Mouse (Mus musculus): ENCODE results near the gene Gpank1.

Gene Gpank1

GRCm38 (mm10) chr17:35121143-35121799, at the start of gene Gpank1:
TSS of gene Gpank1 (plus strand) at chr17:35121455.
- Histone ChIP-seq H3K27me3 (ENCODE audit: insufficient read depth, low read length) (no peaks in the 10 kb centered on the region), H3K36me3 (ENCODE audit: insufficient read depth, low read length) (peaks cover 63% of the 10 kb centered on the region), H3K9me3 (ENCODE audit: low read length) (no peaks in the 10 kb centered on the region), H3K4me3 (replicated peaks; ENCODE audit: low read length) (peak within 1 kb of the TSS; percentile 98), H3K4me1 (replicated peaks; ENCODE audit: low read depth, low read length) (peaks cover 55% of the 10 kb centered on the region)
- TF ChIP-seq POU5F1 (IDR thresholded peaks at IDR 0.05; ENCODE audit: borderline replicate concordance, low read length): no peak
- no peak for TF ChIP-seq CTCF (conservative IDR thresholded peaks at IDR 0.05; ENCODE audit: low read length)
- no peak for TF ChIP-seq NANOG (IDR thresholded peaks at IDR 0.05; ENCODE audit: borderline replicate concordance, low read length)

DNA sequence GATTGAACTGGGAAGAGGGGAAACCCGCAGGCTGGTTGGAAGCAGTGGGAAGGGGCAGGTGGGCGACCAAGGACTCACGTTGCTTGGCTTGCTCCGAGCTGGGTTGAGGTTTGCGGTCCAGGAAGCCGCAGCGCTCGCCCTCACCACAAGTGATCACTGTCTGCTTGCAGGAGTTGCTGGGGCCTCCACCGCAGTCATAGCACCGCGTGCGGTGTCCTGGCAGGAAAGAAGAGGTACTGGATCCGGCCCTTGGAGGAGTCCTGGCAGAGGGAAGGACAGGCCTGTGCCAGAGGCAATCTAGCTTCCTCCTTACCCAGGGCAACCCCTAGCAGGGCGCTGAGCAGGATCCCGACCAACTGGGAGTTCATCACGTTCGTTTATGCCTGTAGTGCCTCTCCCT, 47.2 kb upstream of the Gpank1 start:
- Histone ChIP-seq H3K27me3 (ENCODE audit: insufficient read depth, low read length) (peaks cover 3% of the 10 kb centered on the region; the same call in 1 of the 2 replicates), H3K36me3 (ENCODE audit: insufficient read depth, low read length) (0 out of 2 replicates have a peak, but pooled peaks cover 3% of the 10 kb centered on the region), H3K4me3 (replicated peaks; ENCODE audit: low read length) (peak overlapping the region; percentile 73), H3K9me3 (ENCODE audit: low read length) (no peaks in the 10 kb centered on the region), H3K4me1 (replicated peaks; ENCODE audit: low read depth, low read length) (peaks cover 85% of the 10 kb centered on the region)
- TF ChIP-seq POU5F1 (IDR thresholded peaks at IDR 0.05; ENCODE audit: borderline replicate concordance, low read length): no peak
- no peak for TF ChIP-seq NANOG (IDR thresholded peaks at IDR 0.05; ENCODE audit: borderline replicate concordance, low read length)
- no peak for TF ChIP-seq CTCF (conservative IDR thresholded peaks at IDR 0.05; ENCODE audit: low read length)

DNA sequence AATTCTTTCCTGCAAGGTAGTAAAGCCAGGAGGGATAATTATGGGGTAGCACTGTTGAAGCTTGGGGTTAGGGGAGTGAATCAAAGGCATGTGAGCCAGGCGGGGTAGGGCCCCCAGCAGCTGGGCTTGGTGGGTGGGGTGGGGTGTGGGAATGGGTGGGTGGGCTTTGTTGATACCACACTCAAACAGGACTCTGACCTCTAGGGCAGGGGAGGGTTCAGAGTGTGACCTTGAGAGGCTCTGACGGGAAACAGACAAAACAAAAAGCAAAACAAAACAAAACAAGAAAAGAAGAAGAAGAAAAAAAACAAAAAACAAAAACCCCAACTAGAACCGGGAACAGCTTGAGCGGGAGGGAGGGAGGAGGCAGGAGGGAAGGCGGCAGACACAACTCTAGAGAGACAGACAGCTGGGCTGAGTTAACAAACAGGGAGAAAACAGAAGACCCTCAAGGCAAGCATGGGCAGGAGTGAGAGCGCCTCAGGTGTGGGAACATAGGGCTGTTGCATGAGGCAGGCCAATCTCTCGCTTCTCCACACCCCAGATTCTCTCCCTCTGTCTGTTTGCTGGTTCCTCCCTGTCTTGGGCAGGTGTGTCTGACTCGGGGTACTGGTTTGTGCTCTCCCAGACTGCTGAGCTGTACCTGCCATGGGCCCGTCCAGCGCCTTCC, 44.6 kb upstream of the Gpank1 start, which contains the start of gene Ly6g6e:
TSS of gene Ly6g6e (plus strand) at position 396 of the 670 bp plus-strand sequence.
- Histone ChIP-seq H3K36me3 (ENCODE audit: insufficient read depth, low read length) (0 out of 2 replicates have a peak, but pooled peaks cover 3% of the 10 kb centered on the region), H3K4me3 (replicated peaks; ENCODE audit: low read length) (peak within 1 kb of the TSS; percentile 78), H3K9me3 (ENCODE audit: low read length) (no peaks in the 10 kb centered on the region), H3K4me1 (replicated peaks; ENCODE audit: low read depth, low read length) (peaks cover 84% of the 10 kb centered on the region), H3K27me3 (ENCODE audit: insufficient read depth, low read length) (no peaks in the 10 kb centered on the region)
- no peak for TF ChIP-seq POU5F1 (IDR thresholded peaks at IDR 0.05; ENCODE audit: borderline replicate concordance, low read length)
- no peak for TF ChIP-seq CTCF (conservative IDR thresholded peaks at IDR 0.05; ENCODE audit: low read length)
- TF ChIP-seq NANOG (IDR thresholded peaks at IDR 0.05; ENCODE audit: borderline replicate concordance, low read length): no peak

- no peaks in the 10 kb centered on the region for H3K27me3 ChIP-seq (ENCODE audit: insufficient read depth, low read length)
- H3K9me3 ChIP-seq (ENCODE audit: low read length): no peaks in the 10 kb centered on the region
- peaks cover 79% of the 10 kb centered on the region for H3K4me1 ChIP-seq (replicated peaks; ENCODE audit: low read depth, low read length)
- H3K4me3 ChIP-seq (replicated peaks; ENCODE audit: low read length): peak overlapping the region; percentile 78
- 0 out of 2 replicates have a peak, but pooled peaks cover 3% of the 10 kb centered on the region for H3K36me3 ChIP-seq (ENCODE audit: insufficient read depth, low read length)
- TF ChIP-seq POU5F1 (IDR thresholded peaks at IDR 0.05; ENCODE audit: borderline replicate concordance, low read length) (no peak), NANOG (IDR thresholded peaks at IDR 0.05; ENCODE audit: borderline replicate concordance, low read length) (no peak), CTCF (conservative IDR thresholded peaks at IDR 0.05; ENCODE audit: low read length) (no peak)
Observed at GRCm38 (mm10) chr17:35077285-35077684, 44.0 kb upstream of the Gpank1 start.

GRCm38 (mm10) chr17:35077786-35078233, 43.4 kb upstream of the Gpank1 start, which contains the start of gene Ly6g6d:
TSS of gene Ly6g6d (minus strand) at chr17:35078065.
- Histone ChIP-seq H3K4me1 (replicated peaks; ENCODE audit: low read depth, low read length) (peaks cover 74% of the 10 kb centered on the region), H3K9me3 (ENCODE audit: low read length) (no peaks in the 10 kb centered on the region), H3K36me3 (ENCODE audit: insufficient read depth, low read length) (0 out of 2 replicates have a peak, but pooled peaks cover 3% of the 10 kb centered on the region), H3K27me3 (ENCODE audit: insufficient read depth, low read length) (no peaks in the 10 kb centered on the region; the same call in 1 of the 2 replicates), H3K4me3 (replicated peaks; ENCODE audit: low read length) (peak within 1 kb of the TSS; percentile 78)
- no peak for TF ChIP-seq CTCF (conservative IDR thresholded peaks at IDR 0.05; ENCODE audit: low read length)
- no peak for TF ChIP-seq POU5F1 (IDR thresholded peaks at IDR 0.05; ENCODE audit: borderline replicate concordance, low read length)
- no peak for TF ChIP-seq NANOG (IDR thresholded peaks at IDR 0.05; ENCODE audit: borderline replicate concordance, low read length)

DNA sequence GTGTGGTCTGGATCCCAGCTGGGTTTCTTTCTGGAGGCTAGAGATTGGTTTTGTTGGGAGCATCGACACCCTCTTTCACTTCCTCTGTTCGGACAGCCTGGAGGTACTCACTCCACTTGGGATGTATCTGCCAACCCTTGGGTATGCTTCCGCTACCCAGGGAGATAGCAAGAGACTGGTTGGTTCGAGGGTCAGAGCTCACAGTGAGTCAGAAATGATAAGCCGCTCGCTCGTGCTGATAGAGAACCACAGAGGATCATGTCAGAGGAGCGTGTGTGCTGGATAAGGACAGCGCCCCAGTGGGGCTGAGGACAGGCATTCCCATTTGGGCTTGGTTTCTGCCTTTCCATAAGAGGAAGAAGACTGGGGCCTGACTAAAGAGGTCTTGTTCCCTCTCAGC, 41.5 kb upstream of the Gpank1 start:
- no peak for TF ChIP-seq POU5F1 (IDR thresholded peaks at IDR 0.05; ENCODE audit: borderline replicate concordance, low read length)
- no peak for TF ChIP-seq NANOG (IDR thresholded peaks at IDR 0.05; ENCODE audit: borderline replicate concordance, low read length)
- TF ChIP-seq CTCF (conservative IDR thresholded peaks at IDR 0.05; ENCODE audit: low read length): no peak
- Histone ChIP-seq H3K4me1 (replicated peaks; ENCODE audit: low read depth, low read length) (peaks cover 61% of the 10 kb centered on the region), H3K9me3 (ENCODE audit: low read length) (no peaks in the 10 kb centered on the region), H3K27me3 (ENCODE audit: insufficient read depth, low read length) (peaks cover 2% of the 10 kb centered on the region; the same call in 1 of the 2 replicates), H3K36me3 (ENCODE audit: insufficient read depth, low read length) (0 out of 2 replicates have a peak, but pooled peaks cover 3% of the 10 kb centered on the region), H3K4me3 (replicated peaks; ENCODE audit: low read length) (no peak overlapping the region)

- no peak for TF ChIP-seq NANOG (IDR thresholded peaks at IDR 0.05; ENCODE audit: borderline replicate concordance, low read length)
- no peak for TF ChIP-seq CTCF (conservative IDR thresholded peaks at IDR 0.05; ENCODE audit: low read length)
- no peak for TF ChIP-seq POU5F1 (IDR thresholded peaks at IDR 0.05; ENCODE audit: borderline replicate concordance, low read length)
- H3K27me3 ChIP-seq (ENCODE audit: insufficient read depth, low read length): peaks cover 2% of the 10 kb centered on the region; the same call in 1 of the 2 replicates
- H3K36me3 ChIP-seq (ENCODE audit: insufficient read depth, low read length): 0 out of 2 replicates have a peak, but pooled peaks cover 3% of the 10 kb centered on the region
- 0 out of 2 replicates have a peak overlapping the region, but pooled peaks have one; percentile 27 for H3K4me3 ChIP-seq (replicated peaks; ENCODE audit: low read length)
- peaks cover 56% of the 10 kb centered on the region for H3K4me1 ChIP-seq (replicated peaks; ENCODE audit: low read depth, low read length)
- no peaks in the 10 kb centered on the region for H3K9me3 ChIP-seq (ENCODE audit: low read length)
Observed at GRCm38 (mm10) chr17:35080248-35080647, 41.0 kb upstream of the Gpank1 start.

GRCm38 (mm10) chr17:35080710-35081109, 40.5 kb upstream of the Gpank1 start:
- TF ChIP-seq POU5F1 (IDR thresholded peaks at IDR 0.05; ENCODE audit: borderline replicate concordance, low read length) (no peak), NANOG (IDR thresholded peaks at IDR 0.05; ENCODE audit: borderline replicate concordance, low read length) (no peak), CTCF (conservative IDR thresholded peaks at IDR 0.05; ENCODE audit: low read length) (no peak)
- Histone ChIP-seq H3K9me3 (ENCODE audit: low read length) (no peaks in the 10 kb centered on the region), H3K4me1 (replicated peaks; ENCODE audit: low read depth, low read length) (peaks cover 52% of the 10 kb centered on the region), H3K4me3 (replicated peaks; ENCODE audit: low read length) (peak overlapping the region; percentile 27), H3K36me3 (ENCODE audit: insufficient read depth, low read length) (0 out of 2 replicates have a peak, but pooled peaks cover 3% of the 10 kb centered on the region), H3K27me3 (ENCODE audit: insufficient read depth, low read length) (peaks cover 2% of the 10 kb centered on the region; the same call in 1 of the 2 replicates)
